Mouse (Mus musculus): ENCODE data around the gene Vmn2r33. TPM values are rescaled to one million over a fixed set of nuclear protein-coding genes. Genes with fewer than 3 reads are reported as not detected.
"Not testable (repeated sequence)": the region's sequence is repeated elsewhere in the genome, so short reads cannot be mapped to it uniquely, and the experiment has no call there.

Gene Vmn2r33
- total RNA-seq (2017): not detected in 2 replicates

DNA sequence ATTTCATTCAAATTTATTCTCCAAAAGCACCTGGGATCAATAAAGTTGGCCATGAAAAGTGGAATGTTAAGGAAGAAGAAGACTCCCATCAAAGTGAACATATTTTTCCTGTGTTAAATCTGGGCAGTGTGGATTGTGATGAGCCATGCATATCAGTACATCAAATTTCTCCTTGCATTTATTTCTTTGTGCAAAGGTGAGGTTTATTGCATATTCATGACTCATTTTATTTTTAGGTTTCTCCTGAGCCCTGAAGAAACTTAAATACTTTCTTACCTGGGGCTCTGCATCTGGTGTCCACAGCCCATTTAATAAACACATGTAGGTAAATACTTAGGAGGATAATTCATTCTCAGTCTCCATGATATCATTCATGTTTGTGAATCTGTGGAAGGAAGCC, at the start of gene Vmn2r33:
Gene Vmn2r33 (minus strand): TSS at position 101 of the 400 bp plus-strand sequence.
- ATAC-seq (replicated peaks; ENCODE audit: low read depth, poor library complexity, severe bottlenecking): not testable (repeated sequence)

Other genes starting within 250 kb of the Vmn2r33 start
- gene Vmn2r30, start 229.2 kb downstream of the Vmn2r33 start, total RNA-seq (2017): not detected in 2 replicates
- not detected in 2 replicates for gene Gm45783, start 192.2 kb downstream of the Vmn2r33 start, total RNA-seq (2017)
- gene Vmn2r31, start 167.1 kb downstream of the Vmn2r33 start, total RNA-seq (2017): not detected in 2 replicates
- gene Vmn2r32, start 86.8 kb downstream of the Vmn2r33 start, total RNA-seq (2017): not detected in 2 replicates
- gene Vmn2r34, start 122.7 kb upstream of the Vmn2r33 start, total RNA-seq (2017): not detected in 2 replicates